Mouse (Mus musculus) cortical plate, adult 2 months (tissue): ENCODE measurements around the gene Sdsl. TPM values are rescaled to one million over a fixed set of nuclear protein-coding genes. Genes with fewer than 3 reads are reported as not detected.
A peak's percentile ranks its signal among the peaks of the same experiment; 100 is the strongest.

Source experiments
- H3K27ac ChIP-seq: fragments of 200-500 bp; 2 replicates; pipeline ENCODE4 v1.5.1; 2012; ENCODE audit warnings: low read length, control low read depth, inconsistent platforms; ENCODE audit not compliant: insufficient read depth
- H3K4me1 ChIP-seq: fragments of 200-500 bp; 2 replicates; pipeline ENCODE4 v1.6.1; 2011; ENCODE audit warnings: low read length; ENCODE audit not compliant: control insufficient read depth, insufficient read depth
- H3K4me3 ChIP-seq: fragments of 200-500 bp; 2 replicates; pipeline ENCODE4 v1.5.1; 2011; ENCODE audit warnings: mild to moderate bottlenecking, low read length, control low read depth; ENCODE audit not compliant: insufficient read depth
- CTCF ChIP-seq: fragments of 200-500 bp; IDR thresholded peaks from 2 replicates; pipeline ENCODE4 v1.5.1; 2011; ENCODE audit warnings: mild to moderate bottlenecking, control low read depth, low read length; ENCODE audit not compliant: insufficient read depth; ENCODE audit errors: extremely low read depth
- POLR2A ChIP-seq: fragments of 200-500 bp; IDR thresholded peaks from 2 replicates; pipeline ENCODE4 v1.6.1; 2011; ENCODE audit warnings: mild to moderate bottlenecking, low read length, control low read depth; ENCODE audit not compliant: insufficient read depth; ENCODE audit errors: extremely low read depth
- polyA plus RNA-seq: library from polyadenylated mRNA; depleted of rRNA; stranded (reverse); fragments of >200 nt; gene quantifications from 2 replicates; pipeline ENCODE4 v1.2.3, GENCODE M21; 2012; rRNA removed

The Sdsl gene
- 8.1 and 8.2 TPM in 2 replicates for polyA plus RNA-seq

- no peak for TF ChIP-seq CTCF
- TF ChIP-seq POLR2A, result no peak
- Histone ChIP-seq H3K4me1 (no peaks in the 10 kb centered on the region), H3K4me3 (no peak within 1 kb of the TSS), H3K27ac (no peak within 1 kb of the TSS)
These were observed at the start of gene Sdsl for GRCm38 (mm10) chr5:120472770-120473169. Gene Sdsl (minus strand): TSS chr5:120472810.

GRCm38 (mm10) chr5:120517552-120517951, 44.9 kb upstream of the Sdsl start:
- Histone ChIP-seq H3K4me1 (no peaks in the 10 kb centered on the region), H3K27ac (no peak overlapping the region), H3K4me3 (no peak overlapping the region)
- TF ChIP-seq CTCF (no peak), POLR2A (no peak)

GRCm38 (mm10) chr5:120516221-120516984, 43.8 kb upstream of the Sdsl start:
- H3K4me3 ChIP-seq, result no peak overlapping the region
- no peak overlapping the region for H3K27ac ChIP-seq
- no peaks in the 10 kb centered on the region for H3K4me1 ChIP-seq
- TF ChIP-seq CTCF (no peak), POLR2A (no peak)

- Histone ChIP-seq H3K4me1 (no peaks in the 10 kb centered on the region), H3K4me3 (no peak overlapping the region), H3K27ac (no peak overlapping the region)
- TF ChIP-seq POLR2A (no peak), CTCF (no peak)
These were observed 42.8 kb upstream of the Sdsl start for GRCm38 (mm10) chr5:120515451-120515850.

- no peak for TF ChIP-seq CTCF
- no peak for TF ChIP-seq POLR2A
- Histone ChIP-seq H3K27ac (no peak overlapping the region), H3K4me1 (no peaks in the 10 kb centered on the region), H3K4me3 (no peak overlapping the region)
These were observed 42.1 kb upstream of the Sdsl start for GRCm38 (mm10) chr5:120514754-120515153.

- Histone ChIP-seq H3K27ac (no peak overlapping the region), H3K4me3 (no peak overlapping the region)
- TF ChIP-seq POLR2A (no peak), CTCF (no peak)
These were observed 41.5 kb upstream of the Sdsl start for GRCm38 (mm10) chr5:120514031-120514677.

GRCm38 (mm10) chr5:120512911-120513555, 40.4 kb upstream of the Sdsl start:
- Histone ChIP-seq H3K27ac (no peak overlapping the region), H3K4me1 (no peaks in the 10 kb centered on the region), H3K4me3 (no peak overlapping the region)
- TF ChIP-seq CTCF, result no peak
- no peak for TF ChIP-seq POLR2A

More at GRCm38 (mm10) chr5:120514031-120514677, 41.5 kb upstream of the Sdsl start:
- no peaks in the 10 kb centered on the region for H3K4me1 ChIP-seq

- Histone ChIP-seq H3K4me1 (no peaks in the 10 kb centered on the region), H3K27ac (no peak overlapping the region)
- TF ChIP-seq CTCF (no peak), POLR2A (no peak)
These were observed 39.1 kb upstream of the Sdsl start for GRCm38 (mm10) chr5:120511643-120512220.

GRCm38 (mm10) chr5:120510982-120511642, 38.5 kb upstream of the Sdsl start, which contains the start of gene Slc8b1:
Gene Slc8b1 (plus strand): TSS chr5:120511168.
- H3K4me1 ChIP-seq, result no peaks in the 10 kb centered on the region
- H3K27ac ChIP-seq, result no peak within 1 kb of the TSS
- H3K4me3 ChIP-seq, result peak within 1 kb of the TSS; percentile 50
- TF ChIP-seq POLR2A (no peak), CTCF (no peak)

More at GRCm38 (mm10) chr5:120511643-120512220, 39.1 kb upstream of the Sdsl start:
- H3K4me3 ChIP-seq, result peak overlapping the region; percentile 50; the same call in 1 of the 2 replicates
